Mouse (Mus musculus) C2C12 (cell line): ENCODE results near the gene Sept9. TPM values are rescaled to one million over a fixed set of nuclear protein-coding genes. Genes with fewer than 3 reads are reported as not detected.

Experiments used
- H3K27me3 ChIP-seq: one replicate; pipeline ENCODE4 v1.6.1; 2011; ENCODE audit not compliant: control insufficient read depth, insufficient read depth, insufficient read length
- H3K36me3 ChIP-seq: one replicate; pipeline ENCODE4 v1.6.1; 2011; ENCODE audit not compliant: control insufficient read depth, insufficient read depth
- H3K4me3 ChIP-seq: one replicate; pipeline ENCODE4 v1.5.1; 2011; ENCODE audit warnings: mild to moderate bottlenecking, control low read depth; ENCODE audit not compliant: poor library complexity, insufficient read depth, severe bottlenecking
- H3K79me2 ChIP-seq: one replicate; pipeline ENCODE4 v1.6.1; 2011; ENCODE audit not compliant: control insufficient read depth, insufficient read depth
- H3K79me3 ChIP-seq: one replicate; pipeline ENCODE4 v1.6.1; 2011; ENCODE audit warnings: low read depth, control low read depth
- H3ac ChIP-seq: one replicate; pipeline ENCODE3; 2011; ENCODE audit warnings: low read depth; ENCODE audit not compliant: control insufficient read depth, insufficient read length
- CEBPB ChIP-seq: IDR thresholded peaks from one replicate; pipeline ENCODE4 v1.6.1; 2011; ENCODE audit warnings: low read depth, mild to moderate bottlenecking, control low read depth, moderate library complexity
- CTCF ChIP-seq: IDR thresholded peaks from one replicate; pipeline ENCODE4 v1.5.1; 2011; ENCODE audit not compliant: control insufficient read depth, insufficient read depth, insufficient read length
- FOSL1 ChIP-seq: IDR thresholded peaks from one replicate; pipeline ENCODE4 v1.8.0; 2011; ENCODE audit warnings: mild to moderate bottlenecking, low read length; ENCODE audit not compliant: poor library complexity, insufficient read depth, severe bottlenecking
- MAX ChIP-seq: IDR thresholded peaks from one replicate; pipeline ENCODE4 v1.6.1; 2011; ENCODE audit warnings: mild to moderate bottlenecking, control low read depth
- MYOD1 ChIP-seq: IDR thresholded peaks from one replicate; pipeline ENCODE4 v1.6.1; 2011; ENCODE audit warnings: low read depth; ENCODE audit not compliant: control insufficient read depth, insufficient read length
- MYOG ChIP-seq: IDR thresholded peaks from one replicate; pipeline ENCODE4 v1.6.1; 2011; ENCODE audit not compliant: control insufficient read depth, insufficient read length; ENCODE audit errors: extremely low read depth
- USF1 ChIP-seq: IDR thresholded peaks from one replicate; pipeline ENCODE4 v1.6.1; 2011; ENCODE audit warnings: low read depth, mild to moderate bottlenecking, control low read depth, moderate library complexity
- polyA plus RNA-seq: library from polyadenylated mRNA; unstranded; fragments of >200 nt; fragmentation: generic; extraction: Trizol; gene quantifications from one replicate; pipeline ENCODE4 v1.2.1, GENCODE M21; 2012; ENCODE audit warnings: missing spikeins

The Sept9 gene
- polyA plus RNA-seq, 1 experiment, result 266 TPM

GRCm38 (mm10) chr11:117194475-117194937, 5.0 kb upstream of the Sept9 start:
- no peaks in the 10 kb centered on the region for H3K79me2 ChIP-seq
- H3K27me3 ChIP-seq, result no peaks in the 10 kb centered on the region
- TF ChIP-seq CTCF, result no peak
- no peak overlapping the region for H3K4me3 ChIP-seq
- H3ac ChIP-seq, result no peak overlapping the region
- H3K79me3 ChIP-seq, result no peaks in the 10 kb centered on the region
- no peaks in the 10 kb centered on the region for H3K36me3 ChIP-seq

GRCm38 (mm10) chr11:117195616-117196015, 3.8 kb upstream of the Sept9 start:
- no peaks in the 10 kb centered on the region for H3K36me3 ChIP-seq
- no peaks in the 10 kb centered on the region for H3K79me2 ChIP-seq
- H3ac ChIP-seq, result no peak overlapping the region
- no peak for TF ChIP-seq MAX
- no peak for TF ChIP-seq USF1
- no peak for TF ChIP-seq CTCF
- no peak for TF ChIP-seq MYOD1
- TF ChIP-seq CEBPB, result no peak
- no peak for TF ChIP-seq MYOG
- no peaks in the 10 kb centered on the region for H3K27me3 ChIP-seq
- no peaks in the 10 kb centered on the region for H3K79me3 ChIP-seq
- H3K4me3 ChIP-seq, result no peak overlapping the region

- TF ChIP-seq MAX, result no peak
- no peaks in the 10 kb centered on the region for H3K79me2 ChIP-seq
- H3K4me3 ChIP-seq, result no peak overlapping the region
Observed at GRCm38 (mm10) chr11:117196681-117197080, 2.8 kb upstream of the Sept9 start.

GRCm38 (mm10) chr11:117198122-117198521, 1.3 kb upstream of the Sept9 start:
- H3K79me2 ChIP-seq, result no peaks in the 10 kb centered on the region
- H3ac ChIP-seq, result no peak overlapping the region
- no peak overlapping the region for H3K4me3 ChIP-seq
- TF ChIP-seq FOSL1, result no peak
- TF ChIP-seq MYOD1, result no peak
- no peak for TF ChIP-seq CEBPB
- TF ChIP-seq USF1, result no peak
- TF ChIP-seq MYOG, result no peak
- no peak for TF ChIP-seq CTCF
- TF ChIP-seq MAX, result no peak
- H3K79me3 ChIP-seq, result no peaks in the 10 kb centered on the region
- H3K36me3 ChIP-seq, result no peaks in the 10 kb centered on the region
- H3K27me3 ChIP-seq, result no peaks in the 10 kb centered on the region

More at GRCm38 (mm10) chr11:117196681-117197080, 2.8 kb upstream of the Sept9 start:
- Histone ChIP-seq H3K79me3 (no peaks in the 10 kb centered on the region), H3K36me3 (no peaks in the 10 kb centered on the region), H3ac (no peak overlapping the region), H3K27me3 (no peaks in the 10 kb centered on the region)

GRCm38 (mm10) chr11:117201846-117202245, 2.4 kb downstream of the Sept9 start:
- Histone ChIP-seq H3K79me3 (no peaks in the 10 kb centered on the region), H3K36me3 (no peaks in the 10 kb centered on the region), H3ac (no peak overlapping the region), H3K4me3 (no peak overlapping the region), H3K79me2 (no peaks in the 10 kb centered on the region), H3K27me3 (no peaks in the 10 kb centered on the region)
- no peak for TF ChIP-seq MYOG
- TF ChIP-seq CEBPB, result no peak
- TF ChIP-seq FOSL1, result no peak
- TF ChIP-seq CTCF, result no peak
- TF ChIP-seq USF1, result no peak
- TF ChIP-seq MYOD1, result no peak
- no peak for TF ChIP-seq MAX

GRCm38 (mm10) chr11:117204606-117205005, 5.1 kb downstream of the Sept9 start:
- Histone ChIP-seq H3K27me3 (no peaks in the 10 kb centered on the region), H3K4me3 (no peak overlapping the region), H3ac (no peak overlapping the region), H3K79me3 (no peaks in the 10 kb centered on the region), H3K79me2 (no peaks in the 10 kb centered on the region), H3K36me3 (no peaks in the 10 kb centered on the region)
- TF ChIP-seq USF1 (no peak), MYOG (no peak), CEBPB (no peak), MYOD1 (no peak), MAX (no peak), FOSL1 (no peak), CTCF (no peak)

GRCm38 (mm10) chr11:117205042-117205441, 5.6 kb downstream of the Sept9 start:
- H3K79me3 ChIP-seq, result no peaks in the 10 kb centered on the region
- H3K36me3 ChIP-seq, result no peaks in the 10 kb centered on the region
- no peak overlapping the region for H3K4me3 ChIP-seq
- no peaks in the 10 kb centered on the region for H3K27me3 ChIP-seq
- TF ChIP-seq CTCF (no peak), CEBPB (no peak)
- no peaks in the 10 kb centered on the region for H3K79me2 ChIP-seq
- H3ac ChIP-seq, result no peak overlapping the region
